Mouse (Mus musculus): ENCODE measurements around the gene Herc4. TPM values are rescaled to one million over a fixed set of nuclear protein-coding genes. Genes with fewer than 3 reads are reported as not detected.

Herc4 gene
- 19.2 and 21.4 TPM in 2 replicates for polyA plus RNA-seq (2015; fragmentation: Nextera tagmentation; extraction: Ambion mirVana)

DNA sequence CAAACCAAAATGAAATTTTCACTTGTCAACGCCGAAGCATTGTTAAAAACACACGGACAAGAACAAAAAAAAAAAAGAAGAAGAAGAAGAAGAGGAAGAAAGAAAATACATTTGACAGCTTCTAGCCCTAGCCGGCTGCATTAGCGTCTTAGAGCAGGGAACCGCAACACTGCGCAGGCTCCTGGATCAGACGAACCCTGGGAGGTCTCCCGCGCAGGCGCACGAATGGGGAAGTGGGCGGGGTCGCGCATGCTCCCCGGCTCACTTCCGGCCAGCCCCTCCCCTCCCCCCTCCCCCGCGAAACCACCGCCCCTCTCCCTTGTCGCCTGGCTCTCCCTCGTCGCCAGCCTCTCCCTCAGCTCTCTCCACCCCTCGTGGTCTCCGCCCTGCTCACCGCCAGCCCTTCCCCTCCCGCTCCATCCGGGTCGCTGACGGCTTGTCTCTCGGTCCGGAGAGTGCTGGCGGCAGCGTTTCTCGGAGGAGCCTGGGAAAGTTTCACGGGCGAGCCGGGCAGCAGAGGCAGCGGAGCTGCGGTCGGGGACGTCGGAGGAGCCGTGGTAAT is at the start of gene Herc4:
TSS of gene Herc4 (plus strand) at position 318 of the 562 bp plus-strand sequence.
- peak within 1 kb of the TSS; percentile 92 for H3K9ac ChIP-seq (ENCODE audit: low read depth, low read length)
- 1% methylated on average over 43 of the region's 44 CpGs for WGBS

DNA sequence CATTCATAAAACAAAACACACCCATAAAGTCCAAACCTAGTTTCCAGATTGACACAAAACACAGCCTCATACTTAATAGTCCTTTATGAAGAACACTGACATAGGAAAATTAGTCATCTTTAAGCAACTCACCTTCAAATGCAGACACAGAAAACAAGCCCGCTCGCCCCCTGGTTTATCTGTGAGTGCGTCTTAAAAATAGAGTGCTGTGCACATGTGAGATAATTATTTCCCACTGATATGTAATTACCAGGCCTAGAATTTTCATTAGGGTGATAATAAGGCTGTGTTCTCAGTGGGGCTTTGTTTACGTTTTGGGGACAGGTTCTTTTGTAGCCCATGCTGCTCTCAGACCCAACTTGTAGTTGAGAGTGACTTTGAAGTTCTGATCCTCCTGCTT is 44.6 kb upstream of the Herc4 start:
- Histone ChIP-seq H3K36me3 (ENCODE audit: control insufficient read depth, insufficient read depth) (no peaks in the 10 kb centered on the region), H3K4me2 (replicated peaks; ENCODE audit: low read depth) (no peak overlapping the region), H3K9me3 (ENCODE audit: control insufficient read depth) (no peaks in the 10 kb centered on the region), H3K27me3 (replicated peaks; ENCODE audit: control insufficient read depth, insufficient read depth, low read length) (no peaks in the 10 kb centered on the region), H3K4me3 (ENCODE audit: low read depth, low read length) (no peak overlapping the region), H3K4me1 (replicated peaks; ENCODE audit: control insufficient read depth, insufficient read depth, low read length) (no peaks in the 10 kb centered on the region), H3K27ac (ENCODE audit: low read depth, low read length) (no peak overlapping the region), H3K9ac (ENCODE audit: low read depth, low read length) (no peak overlapping the region)
- WGBS = 76% methylated on average over 4 of the region's 4 CpGs
- ATAC-seq = no peak
- TF ChIP-seq CTCF (IDR thresholded peaks at IDR 0.05; ENCODE audit: low read depth) = no peak

More for the DNA sequence above, at the start of gene Herc4:
- Histone ChIP-seq H3K9me3 (ENCODE audit: control insufficient read depth) (no peaks in the 10 kb centered on the region), H3K4me2 (replicated peaks; ENCODE audit: low read depth) (peak within 1 kb of the TSS; percentile 74), H3K27ac (ENCODE audit: low read depth, low read length) (peak within 1 kb of the TSS; percentile 99), H3K4me1 (replicated peaks; ENCODE audit: control insufficient read depth, insufficient read depth, low read length) (no peaks in the 10 kb centered on the region), H3K36me3 (ENCODE audit: control insufficient read depth, insufficient read depth) (no peaks in the 10 kb centered on the region), H3K27me3 (replicated peaks; ENCODE audit: control insufficient read depth, insufficient read depth, low read length) (no peaks in the 10 kb centered on the region), H3K4me3 (ENCODE audit: low read depth, low read length) (peak within 1 kb of the TSS; percentile 98)
- ATAC-seq = peak; percentile 99
- peak; percentile 1; the same call in 1 of the 2 replicates for TF ChIP-seq CTCF (IDR thresholded peaks at IDR 0.05; ENCODE audit: low read depth)

- Histone ChIP-seq H3K9ac (ENCODE audit: low read depth, low read length) (no peak overlapping the region), H3K4me3 (ENCODE audit: low read depth, low read length) (no peak overlapping the region), H3K4me2 (replicated peaks; ENCODE audit: low read depth) (no peak overlapping the region), H3K27ac (ENCODE audit: low read depth, low read length) (no peak overlapping the region), H3K27me3 (replicated peaks; ENCODE audit: control insufficient read depth, insufficient read depth, low read length) (no peaks in the 10 kb centered on the region), H3K9me3 (ENCODE audit: control insufficient read depth) (no peaks in the 10 kb centered on the region), H3K36me3 (ENCODE audit: control insufficient read depth, insufficient read depth) (no peaks in the 10 kb centered on the region), H3K4me1 (replicated peaks; ENCODE audit: control insufficient read depth, insufficient read depth, low read length) (no peaks in the 10 kb centered on the region)
- TF ChIP-seq CTCF (IDR thresholded peaks at IDR 0.05; ENCODE audit: low read depth) = no peak
- 80% methylated on average over 8 of the region's 8 CpGs for WGBS
- no peak for ATAC-seq
Observed at GRCm38 (mm10) chr10:63201534-63201933, 42.1 kb upstream of the Herc4 start.

- Histone ChIP-seq H3K36me3 (ENCODE audit: control insufficient read depth, insufficient read depth) (no peaks in the 10 kb centered on the region), H3K4me1 (replicated peaks; ENCODE audit: control insufficient read depth, insufficient read depth, low read length) (no peaks in the 10 kb centered on the region), H3K4me3 (ENCODE audit: low read depth, low read length) (no peak overlapping the region), H3K27me3 (replicated peaks; ENCODE audit: control insufficient read depth, insufficient read depth, low read length) (no peaks in the 10 kb centered on the region), H3K9ac (ENCODE audit: low read depth, low read length) (no peak overlapping the region), H3K27ac (ENCODE audit: low read depth, low read length) (no peak overlapping the region), H3K9me3 (ENCODE audit: control insufficient read depth) (no peaks in the 10 kb centered on the region), H3K4me2 (replicated peaks; ENCODE audit: low read depth) (no peak overlapping the region)
- WGBS = 56% methylated on average over 3 of the region's 3 CpGs
- TF ChIP-seq CTCF (IDR thresholded peaks at IDR 0.05; ENCODE audit: low read depth) = no peak
- ATAC-seq = no peak
Observed at GRCm38 (mm10) chr10:63203002-63203401, 40.6 kb upstream of the Herc4 start.

GRCm38 (mm10) chr10:63203728-63204127 is 39.9 kb upstream of the Herc4 start, which contains the start of gene Mypn:
Mypn (minus strand) TSS chr10:63203952.
- Histone ChIP-seq H3K9ac (ENCODE audit: low read depth, low read length) (no peak within 1 kb of the TSS), H3K4me2 (replicated peaks; ENCODE audit: low read depth) (no peak within 1 kb of the TSS), H3K4me3 (ENCODE audit: low read depth, low read length) (no peak within 1 kb of the TSS), H3K4me1 (replicated peaks; ENCODE audit: control insufficient read depth, insufficient read depth, low read length) (no peaks in the 10 kb centered on the region), H3K36me3 (ENCODE audit: control insufficient read depth, insufficient read depth) (no peaks in the 10 kb centered on the region), H3K27ac (ENCODE audit: low read depth, low read length) (no peak within 1 kb of the TSS), H3K27me3 (replicated peaks; ENCODE audit: control insufficient read depth, insufficient read depth, low read length) (no peaks in the 10 kb centered on the region), H3K9me3 (ENCODE audit: control insufficient read depth) (no peaks in the 10 kb centered on the region)
- ATAC-seq = no peak
- TF ChIP-seq CTCF (IDR thresholded peaks at IDR 0.05; ENCODE audit: low read depth) = no peak
- WGBS = 84% methylated on average over 15 of the region's 15 CpGs

DNA sequence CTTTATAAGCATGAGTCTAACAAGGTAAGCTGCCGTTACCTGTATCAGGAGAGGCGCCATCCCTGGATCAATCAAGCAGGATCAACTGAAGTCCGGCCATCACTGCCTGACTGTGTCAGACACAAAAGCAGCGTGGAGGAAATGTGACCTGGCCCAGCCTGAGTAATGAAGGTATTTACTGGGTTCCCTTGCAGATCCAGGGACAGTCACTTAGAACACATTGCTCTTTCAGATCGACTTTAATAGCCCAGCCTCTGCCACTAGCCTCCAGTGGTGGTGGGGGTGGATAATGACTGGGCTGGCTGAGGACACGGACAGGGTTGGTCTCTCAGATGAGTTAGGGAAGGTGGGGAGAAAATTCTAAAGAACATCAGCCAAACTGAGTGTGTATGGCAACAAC is 34.7 kb upstream of the Herc4 start:
- no peak for TF ChIP-seq CTCF (IDR thresholded peaks at IDR 0.05; ENCODE audit: low read depth)
- 53% methylated on average over 6 of the region's 6 CpGs for WGBS

More for the DNA sequence above, 34.7 kb upstream of the Herc4 start:
- Histone ChIP-seq H3K4me2 (replicated peaks; ENCODE audit: low read depth) (no peak overlapping the region), H3K4me1 (replicated peaks; ENCODE audit: control insufficient read depth, insufficient read depth, low read length) (no peaks in the 10 kb centered on the region), H3K27ac (ENCODE audit: low read depth, low read length) (no peak overlapping the region), H3K9me3 (ENCODE audit: control insufficient read depth) (no peaks in the 10 kb centered on the region), H3K36me3 (ENCODE audit: control insufficient read depth, insufficient read depth) (no peaks in the 10 kb centered on the region), H3K4me3 (ENCODE audit: low read depth, low read length) (no peak overlapping the region), H3K27me3 (replicated peaks; ENCODE audit: control insufficient read depth, insufficient read depth, low read length) (no peaks in the 10 kb centered on the region), H3K9ac (ENCODE audit: low read depth, low read length) (no peak overlapping the region)
- ATAC-seq = no peak

Data from intestine, postnatal 0 days (tissue).